In the genomic region with DNA sequence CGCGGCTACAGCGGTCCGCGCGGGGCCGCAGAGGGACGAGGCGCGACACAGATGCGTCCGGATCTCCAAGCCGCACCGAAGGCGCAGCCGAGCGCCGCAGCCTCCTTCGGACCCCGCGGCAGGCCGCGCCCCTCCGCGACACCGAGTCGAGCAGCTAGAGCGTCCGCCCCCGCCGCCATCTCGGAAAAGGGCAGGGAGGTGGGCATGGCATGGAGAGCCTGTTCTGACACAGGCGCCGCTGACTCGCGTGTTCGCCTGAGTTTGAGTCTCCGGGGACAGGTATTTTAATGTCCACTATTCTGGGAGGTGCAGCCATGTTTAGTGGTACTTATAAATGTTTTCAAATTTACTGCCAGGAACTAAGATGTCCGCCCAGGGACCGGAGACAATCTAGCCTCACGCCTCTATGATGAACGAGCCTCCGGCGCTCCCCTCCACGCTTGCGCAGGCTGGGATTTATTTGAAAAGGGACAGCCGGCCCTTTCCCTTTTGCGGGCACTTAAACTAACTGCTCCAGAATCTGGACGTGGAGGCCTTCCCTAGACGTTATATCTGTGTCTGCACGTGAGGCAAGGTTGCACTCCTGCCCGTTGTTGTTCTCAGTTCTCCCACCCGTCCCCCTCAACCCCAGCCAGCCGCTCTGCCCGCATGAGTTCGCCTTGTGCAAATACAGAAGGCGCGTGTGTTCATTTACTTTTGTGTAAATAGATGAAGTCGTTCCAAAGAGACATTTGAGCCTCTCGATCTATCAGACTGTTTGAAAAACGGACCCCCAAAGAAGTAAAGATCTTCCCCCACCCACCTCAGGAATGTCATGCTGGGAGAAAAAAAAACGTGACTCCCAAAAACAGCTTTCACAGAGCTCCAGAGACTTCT, we compare ENCODE assay signal across 8 mouse cellular contexts. TPM values are rescaled to one million over a fixed set of nuclear protein-coding genes. Genes with fewer than 3 reads are reported as not detected.
DNase-seq lines count a peak whose midpoint lies in the region; ATAC-seq and TF ChIP-seq lines count a peak whose summit lies in the region.

No protein-coding gene starts in this region.

- peaks cover 10 to 20% of the 10 kb centered on the region in 2 experiments for H3K36me3 ChIP-seq in MEL (ENCODE audit: control insufficient read depth in 1 of 2, insufficient read depth in 2 of 2, low read length in 2 of 2)
- 0 out of 2 replicates have a peak, but pooled peaks cover 2% of the 10 kb centered on the region for H3K36me3 ChIP-seq in forebrain, embryonic 16.5 days (ENCODE audit: control insufficient read depth, insufficient read depth)
- H3K36me3 ChIP-seq in neural tube, embryonic 15.5 days, result peaks cover 18% of the 10 kb centered on the region

- under 1% methylated on average over 56 of the region's 62 CpGs for WGBS in forebrain, embryonic 16.5 days
- WGBS in lung, adult 2 months, result under 1% methylated on average over 58 of the region's 62 CpGs
- under 1% methylated on average over 62 of the region's 62 CpGs for WGBS in neural tube, embryonic 15.5 days

- H3K4me2 ChIP-seq in forebrain, embryonic 16.5 days (ENCODE audit: low read length), result peak overlapping the region; percentile 63
- peak overlapping the region; percentile 73 for H3K4me2 ChIP-seq in neural tube, embryonic 15.5 days

- H3K27ac ChIP-seq in MEL (ENCODE audit: control insufficient read depth, low read depth, low read length), result peak overlapping the region; percentile 91
- H3K27ac ChIP-seq in forebrain, embryonic 16.5 days (ENCODE audit: low read length), result peak overlapping the region; percentile 77
- H3K27ac ChIP-seq in neural tube, embryonic 15.5 days (replicated peaks), result peak overlapping the region; percentile 92

- H3K9ac ChIP-seq in MEL (ENCODE audit: control insufficient read depth, low read depth, low read length, poor library complexity, severe bottlenecking), result peak overlapping the region; percentile 92
- H3K9ac ChIP-seq in forebrain, embryonic 16.5 days (replicated peaks; ENCODE audit: low read depth, low read length), result peak overlapping the region; percentile 97
- peak overlapping the region; percentile 96 for H3K9ac ChIP-seq in neural tube, embryonic 15.5 days (replicated peaks)

- H3K4me1 ChIP-seq in MEL (ENCODE audit: control insufficient read depth in 1 of 2, insufficient read depth in 2 of 2, low read length in 2 of 2), result peaks cover 13 to 34% of the 10 kb centered on the region in 2 experiments
- H3K4me1 ChIP-seq in forebrain, embryonic 16.5 days (replicated peaks; ENCODE audit: control insufficient read depth, insufficient read depth, low read length), result peaks cover 16% of the 10 kb centered on the region
- peaks cover 2% of the 10 kb centered on the region for H3K4me1 ChIP-seq in lung, adult 2 months (ENCODE audit: control insufficient read depth, insufficient read depth, low read length)
- H3K4me1 ChIP-seq in neural tube, embryonic 15.5 days, result peaks cover 32% of the 10 kb centered on the region

- peaks cover 21% of the 10 kb centered on the region for H3K79me2 ChIP-seq in MEL (ENCODE audit: control insufficient read depth, insufficient read depth, low read length, poor library complexity)

- 0 out of 4 replicates have a peak, but pooled peaks of 1 of the 2 experiments have one; percentile 15 for TF ChIP-seq EP300 in MEL (IDR thresholded peaks at IDR 0.05; ENCODE audit: low read depth in 1 of 2, low read length in 2 of 2)

- TF ChIP-seq CTCF in MEL (IDR thresholded peaks at IDR 0.05 in 2 of 3, conservative IDR thresholded peaks at IDR 0.05 in 1 of 3; ENCODE audit: control insufficient read depth in 1 of 3, insufficient read depth in 1 of 3, low read depth in 2 of 3, low read length in 3 of 3, poor library complexity in 1 of 3, severe bottlenecking in 1 of 3), result peak in 1 of 3 experiments; percentile 1; a peak in 1 of 6 replicates
- TF ChIP-seq CTCF in lung, adult 2 months (IDR thresholded peaks at IDR 0.05; ENCODE audit: insufficient read depth, low read length), result no peak

- peak overlapping the region; percentile 91 to 93 for H3K4me3 ChIP-seq in MEL (ENCODE audit: control insufficient read depth in 1 of 2, insufficient read depth in 1 of 2, low read depth in 2 of 2, low read length in 2 of 2)
- peak overlapping the region; percentile 99 for H3K4me3 ChIP-seq in forebrain, embryonic 16.5 days (replicated peaks; ENCODE audit: low read length)
- peak overlapping the region; percentile 95 for H3K4me3 ChIP-seq in lung, adult 2 months (replicated peaks; ENCODE audit: extremely low read depth, low read depth, low read length)
- H3K4me3 ChIP-seq in neural tube, embryonic 15.5 days (replicated peaks), result peak overlapping the region; percentile 99

- ATAC-seq in forebrain, embryonic 16.5 days, result peak; percentile 97
- peak; percentile 93 for ATAC-seq in neural tube, embryonic 15.5 days (ENCODE audit: low FRiP score)

- no peaks in the 10 kb centered on the region for H3K27me3 ChIP-seq in MEL (ENCODE audit: control insufficient read depth in 1 of 2, insufficient read depth in 2 of 2, low read length in 2 of 2)
- H3K27me3 ChIP-seq in forebrain, embryonic 16.5 days (replicated peaks; ENCODE audit: control insufficient read depth, insufficient read depth, low read length), result no peaks in the 10 kb centered on the region
- H3K27me3 ChIP-seq in neural tube, embryonic 15.5 days (replicated peaks), result no peaks in the 10 kb centered on the region

- no peak for TF ChIP-seq RAD21 in MEL (IDR thresholded peaks at IDR 0.05; ENCODE audit: low read depth, low read length)

- intact Hi-C loops in heart, postnatal 36 days (cut with DNase I), result no loop called here

- TF ChIP-seq POLR2A in MEL (IDR thresholded peaks at IDR 0.05; ENCODE audit: control insufficient read depth in 1 of 2, insufficient read depth in 1 of 2, low read depth in 1 of 2, low read length in 2 of 2, poor library complexity in 1 of 2), result peak; percentile 92 to 93; a peak in 3 of 4 replicates
- peak; percentile 85 for TF ChIP-seq POLR2A in lung, adult 2 months (IDR thresholded peaks at IDR 0.05; ENCODE audit: borderline replicate concordance, extremely low read depth, low read depth, low read length)

- no peaks in the 10 kb centered on the region for H3K9me3 ChIP-seq in MEL (replicated peaks; ENCODE audit: insufficient read depth, low read length)
- H3K9me3 ChIP-seq in forebrain, embryonic 16.5 days (ENCODE audit: control insufficient read depth, low read length), result no peaks in the 10 kb centered on the region
- no peaks in the 10 kb centered on the region for H3K9me3 ChIP-seq in neural tube, embryonic 15.5 days (replicated peaks)

- peak; percentile 97 for DNase-seq in MEL (ENCODE audit: low read depth, low spot score)
- DNase-seq in cerebellum, adult 18-20 months, result peak; percentile 85 to 92
- peak; percentile 89 to 96 for DNase-seq in heart, postnatal 36 days
- DNase-seq in layer of hippocampus, adult 18-20 months (ENCODE audit: low spot score in 2 of 2), result peak; percentile 75 to 90
- DNase-seq in lung, adult 2 months, result peak; percentile 90
- DNase-seq in testis, postnatal 10 days (ENCODE audit: low spot score), result peak; percentile 94

TF ChIP-seq in MEL, 35 proteins besides CTCF, POLR2A, EP300 and RAD21 (continues in another document):
- peak; percentile 51; the same call in 1 of the 2 replicates for TF ChIP-seq MEF2A (IDR thresholded peaks at IDR 0.05; ENCODE audit: extremely low read depth, insufficient replicate concordance, low read depth, low read length, poor library complexity, severe bottlenecking)
- peak; percentile 71; the same call in 1 of the 2 replicates for TF ChIP-seq GABPA (IDR thresholded peaks at IDR 0.05; ENCODE audit: low read depth, low read length)
- TF ChIP-seq ZC3H11A (IDR thresholded peaks at IDR 0.05; ENCODE audit: low read depth, low read length), result no peak
- peak; percentile 54 for TF ChIP-seq TCF12 (IDR thresholded peaks at IDR 0.05; ENCODE audit: low read depth, low read length)

RNA-seq across cellular contexts. Expression of a gene that starts 3.5 kb away (rescaled TPM):
- total RNA-seq in MEL (2012; rRNA removed), result 142 and 155 TPM in 2 replicates
- polyA plus RNA-seq in MEL (2012; ENCODE audit: insufficient read depth in 1 of 2, insufficient read length in 2 of 2, low read depth in 1 of 2, low replicate concordance in 2 of 2, missing spikeins in 1 of 2), result 100 to 1,000 TPM in 1 of 2 experiments, not detected in 1; 112 TPM
- polyA plus RNA-seq in forebrain, embryonic 16.5 days (2015; fragmentation: Nextera tagmentation; extraction: Ambion mirVana), result 200 and 201 TPM in 2 replicates
- 10 to 100 TPM; 30.9 to 34.6 TPM for total RNA-seq in heart, postnatal 36 days (2021)
- total RNA-seq in layer of hippocampus, adult 18-20 months (2021), result 10 to 100 TPM; 87.0 to 91.5 TPM
- 82.4 and 92.0 TPM in 2 replicates for polyA plus RNA-seq in lung, adult 2 months (2012; rRNA removed)
- 173 and 184 TPM in 2 replicates for polyA plus RNA-seq in neural tube, embryonic 15.5 days (2015; fragmentation: Nextera tagmentation; extraction: Ambion mirVana)

RNA-seq across cellular contexts. Expression of a gene that starts 24.4 kb away (rescaled TPM):
- not detected in 2 replicates for total RNA-seq in MEL (2012; rRNA removed)
- polyA plus RNA-seq in MEL (2012; ENCODE audit: insufficient read depth in 1 of 2, insufficient read length in 2 of 2, low read depth in 1 of 2, low replicate concordance in 2 of 2, missing spikeins in 1 of 2), result under 1 TPM in 1 of 2 experiments, not detected in 1; 0.11 TPM
- 0.09 TPM in 1 of 2 replicates, not detected in the other for polyA plus RNA-seq in forebrain, embryonic 16.5 days (2015; fragmentation: Nextera tagmentation; extraction: Ambion mirVana)
- under 1 TPM in 1 of 2 experiments, not detected in 1; 0.11 TPM for total RNA-seq in heart, postnatal 36 days (2021)
- not detected for total RNA-seq in layer of hippocampus, adult 18-20 months (2021)
- 0.11 and 0.18 TPM in 2 replicates for polyA plus RNA-seq in lung, adult 2 months (2012; rRNA removed)
- polyA plus RNA-seq in neural tube, embryonic 15.5 days (2015; fragmentation: Nextera tagmentation; extraction: Ambion mirVana), result 0.15 TPM in 1 of 2 replicates, not detected in the other

RNA-seq across cellular contexts. Expression of a gene that starts 40.3 kb away (rescaled TPM):
- 77.5 and 127 TPM in 2 replicates for total RNA-seq in MEL (2012; rRNA removed)
- 10 to 100 TPM in 1 of 2 experiments, not detected in 1; 53.5 TPM for polyA plus RNA-seq in MEL (2012; ENCODE audit: insufficient read depth in 1 of 2, insufficient read length in 2 of 2, low read depth in 1 of 2, low replicate concordance in 2 of 2, missing spikeins in 1 of 2)
- 2.9 and 3.3 TPM in 2 replicates for polyA plus RNA-seq in forebrain, embryonic 16.5 days (2015; fragmentation: Nextera tagmentation; extraction: Ambion mirVana)
- 1 to 10 TPM; 1.0 to 1.2 TPM for total RNA-seq in heart, postnatal 36 days (2021)
- total RNA-seq in layer of hippocampus, adult 18-20 months (2021), result 1 to 10 TPM in 1 of 2 experiments, under 1 TPM in 1; 0.84 to 2.3 TPM
- polyA plus RNA-seq in lung, adult 2 months (2012; rRNA removed), result 41.8 and 45.8 TPM in 2 replicates
- polyA plus RNA-seq in neural tube, embryonic 15.5 days (2015; fragmentation: Nextera tagmentation; extraction: Ambion mirVana), result 2.8 and 4.5 TPM in 2 replicates

RNA-seq across cellular contexts. Expression of a gene that starts 56.6 kb away (rescaled TPM):
- 56.8 and 66.2 TPM in 2 replicates for total RNA-seq in MEL (2012; rRNA removed)
- polyA plus RNA-seq in MEL (2012; ENCODE audit: insufficient read depth in 1 of 2, insufficient read length in 2 of 2, low read depth in 1 of 2, low replicate concordance in 2 of 2, missing spikeins in 1 of 2), result 10 to 100 TPM in 1 of 2 experiments, not detected in 1; 77.7 TPM
- polyA plus RNA-seq in forebrain, embryonic 16.5 days (2015; fragmentation: Nextera tagmentation; extraction: Ambion mirVana), result 45.1 and 53.4 TPM in 2 replicates
- 10 to 100 TPM; 40.4 to 44.9 TPM for total RNA-seq in heart, postnatal 36 days (2021)
- total RNA-seq in layer of hippocampus, adult 18-20 months (2021), result 10 to 100 TPM; 33.3 to 40.5 TPM
- 159 and 160 TPM in 2 replicates for polyA plus RNA-seq in lung, adult 2 months (2012; rRNA removed)
- polyA plus RNA-seq in neural tube, embryonic 15.5 days (2015; fragmentation: Nextera tagmentation; extraction: Ambion mirVana), result 33.9 and 39.2 TPM in 2 replicates

Comparison
In these comparisons a context has a peak if more than half of its experiments do, and no peak if none do; other contexts are left out.
1. Peak in every context shown above with its lines: DNase-seq, ATAC-seq, H3K4me3 ChIP-seq and H3K27ac ChIP-seq.